Mouse (Mus musculus) MEL (cell line): ENCODE results near the gene Ryr1. TPM values are rescaled to one million over a fixed set of nuclear protein-coding genes. Genes with fewer than 3 reads are reported as not detected.

ENCODE experiments used
- DNase-seq: peaks from one replicate; pipeline ENCODE4 v3.0.0; 2011; ENCODE audit warnings: low read depth, low spot score
- H3K27ac ChIP-seq: 2 replicates; pipeline ENCODE4 v1.5.1; 2012; ENCODE audit warnings: low read depth, mild to moderate bottlenecking, control low read depth, low read length, moderate library complexity; ENCODE audit not compliant: control insufficient read depth
- H3K27me3 ChIP-seq, 2 experiments: fragments of 150-350 bp in 1 of 2; sonication (generic) in 1 of 2; 2 replicates each; pipeline ENCODE4 v1.6.1; 2012; ENCODE audit warnings: low read length in 2 of 2, mild to moderate bottlenecking in 2 of 2, improper control_type of control experiment in 1 of 2, moderate library complexity in 1 of 2; ENCODE audit not compliant: insufficient read depth in 2 of 2, control insufficient read depth in 1 of 2
- H3K36me3 ChIP-seq, 2 experiments: 2 replicates each; pipeline ENCODE4 v1.6.1; 2012 to 2014; ENCODE audit warnings: low read length in 2 of 2, improper control_type of control experiment in 1 of 2, inconsistent platforms in 1 of 2, mild to moderate bottlenecking in 1 of 2; ENCODE audit not compliant: insufficient read depth in 2 of 2, control insufficient read depth in 1 of 2
- H3K4me1 ChIP-seq, 2 experiments: fragments of 150-350 bp in 1 of 2; sonication (generic) in 1 of 2; 2 replicates each; pipeline ENCODE4 v1.6.1; 2012; ENCODE audit warnings: low read length in 2 of 2, improper control_type of control experiment in 1 of 2, mild to moderate bottlenecking in 1 of 2; ENCODE audit not compliant: insufficient read depth in 2 of 2, control insufficient read depth in 1 of 2
- H3K4me3 ChIP-seq, 2 experiments: fragments of 150-350 bp in 1 of 2; sonication (generic) in 1 of 2; 2 replicates each; pipeline ENCODE4 v1.5.1; 2012; ENCODE audit warnings: low read depth in 2 of 2, low read length in 2 of 2, mild to moderate bottlenecking in 2 of 2, moderate library complexity in 2 of 2, control low read depth in 1 of 2, improper control_type of control experiment in 1 of 2; ENCODE audit not compliant: control insufficient read depth in 1 of 2, insufficient read depth in 1 of 2
- H3K79me2 ChIP-seq: 2 replicates; pipeline ENCODE4 v1.6.1; 2012; ENCODE audit warnings: mild to moderate bottlenecking, low read length, moderate library complexity; ENCODE audit not compliant: control insufficient read depth, poor library complexity, insufficient read depth
- H3K9ac ChIP-seq: 2 replicates; pipeline ENCODE4 v1.6.1; 2012; ENCODE audit warnings: low read depth, mild to moderate bottlenecking, control low read depth, low read length, moderate library complexity; ENCODE audit not compliant: control insufficient read depth, poor library complexity, severe bottlenecking
- H3K9me3 ChIP-seq: fragments of 150-350 bp; sonication (generic); replicated peaks from 2 replicates; pipeline ENCODE4 v1.6.1; 2012; ENCODE audit warnings: mild to moderate bottlenecking, low read length, improper control_type of control experiment, moderate library complexity; ENCODE audit not compliant: insufficient read depth
- BHLHE40 ChIP-seq: IDR thresholded peaks from 2 replicates; pipeline ENCODE4 v1.6.1; 2012; ENCODE audit warnings: low read depth, mild to moderate bottlenecking, inconsistent platforms, low read length, improper control_type of control experiment, borderline replicate concordance
- ELF1 ChIP-seq: IDR thresholded peaks from 2 replicates; pipeline ENCODE4 v1.6.1; 2014; ENCODE audit warnings: low read depth, mild to moderate bottlenecking, inconsistent platforms, low read length, improper control_type of control experiment, moderate library complexity
- EP300 ChIP-seq, 2 experiments: IDR thresholded peaks; 2 replicates each; pipeline ENCODE4 v1.6.1; 2011; ENCODE audit warnings: improper control_type of control experiment in 2 of 2, low read length in 2 of 2, low read depth in 1 of 2, mild to moderate bottlenecking in 1 of 2
- ETS1 ChIP-seq: IDR thresholded peaks from 2 replicates; pipeline ENCODE4 v1.6.1; 2012; ENCODE audit warnings: low read depth, mild to moderate bottlenecking, inconsistent platforms, low read length, improper control_type of control experiment, moderate library complexity
- JUND ChIP-seq: IDR thresholded peaks from 2 replicates; pipeline ENCODE4 v1.6.1; 2011; ENCODE audit warnings: low read depth, mild to moderate bottlenecking, improper control_type of control experiment, low read length
- KAT2A ChIP-seq: conservative IDR thresholded peaks from 2 replicates; pipeline ENCODE4 v1.6.1; 2012; ENCODE audit warnings: low read depth, low read length, improper control_type of control experiment, inconsistent platforms
- MAFK ChIP-seq: IDR thresholded peaks from 2 replicates; pipeline ENCODE4 v1.6.1; 2011; ENCODE audit warnings: low read depth, mild to moderate bottlenecking, low read length, improper control_type of control experiment, borderline replicate concordance
- MAX ChIP-seq: IDR thresholded peaks from 2 replicates; pipeline ENCODE4 v1.6.1; 2011; ENCODE audit warnings: low read length, improper control_type of control experiment
- MAZ ChIP-seq: IDR thresholded peaks from 2 replicates; pipeline ENCODE4 v1.6.1; 2012; ENCODE audit warnings: low read depth, mild to moderate bottlenecking, inconsistent platforms, low read length, improper control_type of control experiment
- MEF2A ChIP-seq: IDR thresholded peaks from 2 replicates; pipeline ENCODE4 v1.6.1; 2014; ENCODE audit warnings: low read depth, mild to moderate bottlenecking, inconsistent platforms, low read length, improper control_type of control experiment; ENCODE audit not compliant: poor library complexity, insufficient replicate concordance, severe bottlenecking; ENCODE audit errors: extremely low read depth
- MYB ChIP-seq: IDR thresholded peaks from 2 replicates; pipeline ENCODE4 v1.6.1; 2011; ENCODE audit warnings: mild to moderate bottlenecking, low read depth, low read length, improper control_type of control experiment
- MYC ChIP-seq: IDR thresholded peaks from 2 replicates; pipeline ENCODE4 v1.6.1; 2011; ENCODE audit warnings: low read depth, mild to moderate bottlenecking, low read length, improper control_type of control experiment, moderate library complexity
- NRF1 ChIP-seq: IDR thresholded peaks from 2 replicates; pipeline ENCODE4 v1.6.1; 2014; ENCODE audit warnings: low read depth, mild to moderate bottlenecking, inconsistent platforms, low read length, improper control_type of control experiment, moderate library complexity; ENCODE audit not compliant: poor library complexity, insufficient read depth, severe bottlenecking
- POLR2A ChIP-seq, 2 experiments: IDR thresholded peaks; 2 replicates each; pipeline ENCODE4 v1.6.1; 2011 to 2012; ENCODE audit warnings: low read length in 2 of 2, mild to moderate bottlenecking in 2 of 2, control low read depth in 1 of 2, improper control_type of control experiment in 1 of 2, low read depth in 1 of 2, moderate library complexity in 1 of 2; ENCODE audit not compliant: control insufficient read depth in 1 of 2, insufficient read depth in 1 of 2, poor library complexity in 1 of 2
- POLR2AphosphoS2 ChIP-seq: IDR thresholded peaks from 2 replicates; pipeline ENCODE4 v1.6.1; 2011; ENCODE audit warnings: low read length, improper control_type of control experiment
- POLR2AphosphoS5 ChIP-seq: IDR thresholded peaks from 2 replicates; pipeline ENCODE4 v1.6.1; 2012; ENCODE audit warnings: low read depth, borderline replicate concordance, mild to moderate bottlenecking, inconsistent platforms, low read length, moderate library complexity, mixed read lengths
- RCOR1 ChIP-seq: IDR thresholded peaks from 2 replicates; pipeline ENCODE4 v1.6.1; 2012; ENCODE audit warnings: low read depth, mild to moderate bottlenecking, inconsistent platforms, low read length, improper control_type of control experiment
- SIN3A ChIP-seq: IDR thresholded peaks from 2 replicates; pipeline ENCODE4 v1.6.1; 2012; ENCODE audit warnings: low read length, improper control_type of control experiment, inconsistent platforms
- TAL1 ChIP-seq: IDR thresholded peaks from 2 replicates; pipeline ENCODE4 v1.6.1; 2012; ENCODE audit warnings: mild to moderate bottlenecking, inconsistent platforms, low read length, moderate library complexity, mixed read lengths
- TBP ChIP-seq: IDR thresholded peaks from 2 replicates; pipeline ENCODE4 v1.8.0; 2011; ENCODE audit warnings: low read depth, low read length, improper control_type of control experiment
- UBTF ChIP-seq: IDR thresholded peaks from 2 replicates; pipeline ENCODE4 v1.6.1; 2012; ENCODE audit warnings: low read depth, mild to moderate bottlenecking, inconsistent platforms, low read length, improper control_type of control experiment, moderate library complexity, borderline replicate concordance; ENCODE audit not compliant: insufficient read depth
- USF1 ChIP-seq: IDR thresholded peaks from 2 replicates; pipeline ENCODE4 v1.6.1; 2014; ENCODE audit warnings: low read depth, mild to moderate bottlenecking, inconsistent platforms, low read length, improper control_type of control experiment, moderate library complexity
- USF2 ChIP-seq, 2 experiments: IDR thresholded peaks; 2 replicates each; pipeline ENCODE4 v1.6.1; 2011 to 2012; ENCODE audit warnings: improper control_type of control experiment in 2 of 2, low read length in 2 of 2, borderline replicate concordance in 1 of 2, inconsistent platforms in 1 of 2, low read depth in 1 of 2, mild to moderate bottlenecking in 1 of 2; ENCODE audit not compliant: insufficient read depth in 1 of 2
- polyA plus RNA-seq, 2 experiments: library from polyadenylated mRNA; stranded (reverse) in 1 of 2; unstranded in 1 of 2; fragments of >175 nt in 1 of 2; fragments of >200 nt in 1 of 2; gene quantifications; 2 replicates each; pipeline versions ENCODE4 v1.2.1 to v1.2.4; 2012; ENCODE audit warnings: low replicate concordance in 2 of 2, low read depth in 1 of 2; ENCODE audit not compliant: insufficient read length in 2 of 2, insufficient read depth in 1 of 2, missing spikeins in 1 of 2
- total RNA-seq: library from RNA; depleted of rRNA; stranded (reverse); fragments of 300-350 nt; gene quantifications from 2 replicates; pipeline ENCODE4 v1.2.3, GENCODE M21; 2012

Ryr1 gene
- total and polyA plus RNA-seq, 3 experiments: 0.27 to 0.54 TPM; not detected in 1

DNA sequence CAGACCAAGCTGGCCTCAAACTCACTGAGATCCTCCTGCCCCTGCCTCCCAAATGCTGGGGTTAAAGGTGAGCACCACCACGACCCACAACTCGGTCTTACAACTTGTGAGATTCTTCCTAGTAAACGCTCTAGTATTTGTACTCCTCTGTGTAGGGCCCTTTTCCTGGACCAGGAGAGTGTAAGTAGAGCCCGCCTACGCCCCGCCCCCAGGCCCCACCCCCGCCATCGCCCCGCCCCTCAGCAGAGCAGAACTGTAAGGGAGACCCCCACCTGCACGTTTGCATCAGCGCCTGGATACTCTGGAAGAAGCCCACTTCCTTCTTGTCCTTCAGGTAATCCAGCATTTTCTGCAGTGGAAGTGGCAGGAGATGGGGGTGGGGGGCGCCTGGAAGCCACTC, 78.4 kb downstream of the Ryr1 start:
- Histone ChIP-seq H3K4me3 (no peak overlapping the region), H3K36me3 (no peaks in the 10 kb centered on the region), H3K27ac (no peak overlapping the region), H3K79me2 (no peaks in the 10 kb centered on the region), H3K9me3 (no peaks in the 10 kb centered on the region), H3K27me3 (no peaks in the 10 kb centered on the region), H3K9ac (no peak overlapping the region), H3K4me1 (no peaks in the 10 kb centered on the region)
- TF ChIP-seq SIN3A: no peak
- no peak for TF ChIP-seq USF2 (IDR thresholded peaks at IDR 0.05; ENCODE audit: borderline replicate concordance in 1 of 2, insufficient read depth in 1 of 2, low read depth in 1 of 2, low read length in 2 of 2)
- no peak for TF ChIP-seq USF1
- TF ChIP-seq ELF1: no peak
- TF ChIP-seq NRF1: no peak
- no peak for TF ChIP-seq POLR2A (IDR thresholded peaks at IDR 0.05; ENCODE audit: control insufficient read depth in 1 of 2, insufficient read depth in 1 of 2, low read depth in 1 of 2, low read length in 2 of 2, poor library complexity in 1 of 2)
- TF ChIP-seq MEF2A: no peak
- no peak for TF ChIP-seq POLR2AphosphoS2
- TF ChIP-seq MAFK: no peak
- DNase-seq: no peak

- no peak for TF ChIP-seq KAT2A
- TF ChIP-seq POLR2AphosphoS2: no peak
- no peak for TF ChIP-seq UBTF
- no peak for TF ChIP-seq MAZ
- no peak for TF ChIP-seq ETS1
- TF ChIP-seq POLR2AphosphoS5: no peak
- no peak for TF ChIP-seq TAL1
- TF ChIP-seq TBP: no peak
- TF ChIP-seq MYC: no peak
- TF ChIP-seq SIN3A: no peak
- TF ChIP-seq EP300 (IDR thresholded peaks at IDR 0.05; ENCODE audit: low read depth in 1 of 2, low read length in 2 of 2): no peak
- TF ChIP-seq JUND: no peak
- no peak for TF ChIP-seq RCOR1
- TF ChIP-seq MAX: no peak
- TF ChIP-seq BHLHE40: no peak
- no peak for TF ChIP-seq MYB
- no peak for TF ChIP-seq MAFK
- peaks cover 0 to 2% of the 10 kb centered on the region in 2 experiments; a peak in 1 of 4 replicates for H3K36me3 ChIP-seq
- H3K79me2 ChIP-seq: peaks cover 9% of the 10 kb centered on the region
- DNase-seq: no peak
- no peak overlapping the region for H3K9ac ChIP-seq
- H3K27ac ChIP-seq: no peak overlapping the region
- no peak overlapping the region for H3K4me3 ChIP-seq
- no peaks in the 10 kb centered on the region for H3K9me3 ChIP-seq
- no peaks in the 10 kb centered on the region for H3K27me3 ChIP-seq
- H3K4me1 ChIP-seq: 0 out of 4 replicates have a peak, but pooled peaks cover 0 to 3% of the 10 kb centered on the region in 2 experiments
These were observed 80.7 kb downstream of the Ryr1 start for GRCm38 (mm10) chr7:29044302-29044701.
